Mouse (Mus musculus): ENCODE measurements around the gene Setd3.

- TF ChIP-seq EP300 (IDR thresholded peaks at IDR 0.05; ENCODE audit: insufficient read depth, low read depth, low read length) (no peak), POLR2A (IDR thresholded peaks at IDR 0.05; ENCODE audit: insufficient read depth, low read depth, low read length) (no peak)
Measured at GRCm38 (mm10) chr12:108187541-108188091, 8.5 kb upstream of the Setd3 start.

Data from heart, adult 2 months (tissue).